Mouse (Mus musculus) liver, postnatal 0 days (tissue): ENCODE results near the gene Nupr1l. TPM values are rescaled to one million over a fixed set of nuclear protein-coding genes. Genes with fewer than 3 reads are reported as not detected.

Experiments used
- ATAC-seq: fragments of 200-750 bp; cut with Nextera tagmentation; 2 replicates; pipeline ENCODE4 v1.8.0; 2017; ENCODE audit warnings: mild to moderate bottlenecking, moderate library complexity
- DNase-seq: peaks from one replicate; pipeline ENCODE4 v3.0.0-alpha.2; 2016
- H3K27ac ChIP-seq: fragments of 300-500 bp; sonication (generic); 2 replicates; pipeline ENCODE4 v1.5.1; 2014; ENCODE audit warnings: antibody characterized with exemption, moderate library complexity, mild to moderate bottlenecking, low read depth
- H3K27me3 ChIP-seq: fragments of 300-500 bp; sonication (generic); 2 replicates; pipeline ENCODE4 v1.6.1; 2014; ENCODE audit warnings: low read length, control low read depth, mixed read lengths; ENCODE audit not compliant: insufficient read depth
- H3K36me3 ChIP-seq: fragments of 300-500 bp; sonication (generic); replicated peaks from 2 replicates; pipeline ENCODE4 v1.6.1; 2014; ENCODE audit warnings: mild to moderate bottlenecking, control low read depth, low read length, moderate library complexity, mixed read lengths; ENCODE audit not compliant: insufficient read depth
- H3K4me1 ChIP-seq: fragments of 300-500 bp; sonication (generic); 2 replicates; pipeline ENCODE4 v1.6.1; 2014; ENCODE audit warnings: antibody characterized with exemption, mild to moderate bottlenecking, control low read depth; ENCODE audit not compliant: insufficient read depth
- H3K4me2 ChIP-seq: fragments of 300-500 bp; sonication (generic); 2 replicates; pipeline ENCODE4 v1.6.1; 2014; ENCODE audit warnings: low read depth, mild to moderate bottlenecking, low read length, moderate library complexity, mixed read lengths
- H3K4me3 ChIP-seq: fragments of 300-500 bp; sonication (generic); 2 replicates; pipeline ENCODE4 v1.5.1; 2014; ENCODE audit warnings: low read depth, low read length
- H3K9ac ChIP-seq: fragments of 300-500 bp; sonication (generic); replicated peaks from 2 replicates; pipeline ENCODE4 v1.6.1; 2014; ENCODE audit warnings: mild to moderate bottlenecking, moderate library complexity
- H3K9me3 ChIP-seq: fragments of 300-500 bp; sonication (generic); 2 replicates; pipeline ENCODE4 v1.6.1; 2016; ENCODE audit warnings: mild to moderate bottlenecking, control low read depth, low read length, mixed read lengths
- CTCF ChIP-seq: sonication (generic); IDR thresholded peaks from 2 replicates; pipeline ENCODE4 v1.5.1; 2016; ENCODE audit warnings: antibody characterized with exemption, low read depth
- EP300 ChIP-seq: IDR thresholded peaks from 2 replicates; pipeline ENCODE4 v1.6.1; 2016; ENCODE audit warnings: antibody characterized with exemption, low read depth, mild to moderate bottlenecking
- WGBS: fragments of 180-500 bp; shearing (Covaris S2); extraction: QIAGEN DNeasy Blood & Tissue Kit; methylation state at CpG from one replicate; pipeline ENCODE4 v1.1.7; 2014; ENCODE audit not compliant: insufficient replicate concordance; 5-methylcytosine and 5-hydroxymethylcytosine counted together
- polyA plus RNA-seq: library from polyadenylated mRNA; unstranded; fragments of >200 nt; fragmentation: Nextera tagmentation; extraction: Ambion mirVana; gene quantifications from 2 replicates; pipeline ENCODE4 v1.2.1, GENCODE M21; 2015

Gene Nupr1l
- polyA plus RNA-seq, 1 experiment from 2014 or later, result 1.4 TPM

DNA sequence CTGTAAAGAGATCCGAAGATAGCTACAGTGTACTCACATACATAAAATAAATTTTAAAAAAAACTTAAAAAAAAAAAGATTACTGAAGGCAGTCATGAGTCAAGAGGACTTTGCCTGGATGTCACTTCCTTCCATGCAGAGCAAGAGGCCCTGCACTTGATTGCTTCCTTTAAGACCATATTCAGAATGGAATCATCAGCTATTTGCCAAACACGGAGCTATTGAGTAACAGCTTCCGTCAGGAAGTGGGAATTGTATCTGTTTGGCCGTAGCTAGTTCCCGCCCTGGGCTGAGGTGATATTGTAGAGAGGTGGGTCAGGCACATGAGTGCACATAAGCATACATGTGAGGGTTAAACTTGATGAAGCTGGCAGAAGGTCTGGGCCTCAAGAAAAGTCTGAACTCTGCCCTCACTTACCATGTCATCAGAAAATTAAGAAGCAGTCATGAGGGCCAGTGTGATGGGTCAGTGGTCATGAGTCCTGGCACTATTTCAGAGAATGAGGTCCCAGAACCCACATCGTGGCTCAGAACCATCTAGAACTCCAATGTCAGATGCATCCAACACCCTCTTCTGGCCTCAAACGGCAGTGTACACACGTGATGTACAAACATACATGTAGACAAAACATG is 16.6 kb downstream of the Nupr1l start:
- no peak overlapping the region for H3K4me3 ChIP-seq
- 61% methylated on average over 8 of the region's 8 CpGs for WGBS
- ATAC-seq, result peak; percentile 43
- H3K9ac ChIP-seq, result no peak overlapping the region
- no peaks in the 10 kb centered on the region for H3K36me3 ChIP-seq
- DNase-seq, result no peak
- peaks cover 4% of the 10 kb centered on the region for H3K4me1 ChIP-seq
- no peaks in the 10 kb centered on the region for H3K27me3 ChIP-seq
- no peak overlapping the region for H3K27ac ChIP-seq
- no peak for TF ChIP-seq EP300
- no peak for TF ChIP-seq CTCF
- H3K4me2 ChIP-seq, result no peak overlapping the region
- H3K9me3 ChIP-seq, result no peaks in the 10 kb centered on the region

DNA sequence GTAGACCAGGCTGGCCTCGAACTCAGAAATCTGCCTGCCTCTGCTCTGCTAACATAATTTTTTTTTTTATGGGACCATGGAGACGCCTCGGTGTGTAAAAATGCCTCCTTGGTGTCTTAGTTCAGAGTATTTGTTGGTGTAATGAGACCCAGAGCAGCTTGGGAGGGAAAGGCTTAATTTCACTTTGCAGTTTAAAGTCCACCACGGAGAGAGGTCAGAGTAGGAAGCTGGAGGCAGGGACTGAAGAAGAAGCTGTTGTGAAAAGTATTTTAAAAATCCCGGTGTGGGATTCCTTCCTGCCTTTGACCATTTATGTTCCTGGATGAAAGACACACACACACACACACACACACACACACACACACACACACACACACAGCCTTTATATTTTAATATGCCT is 17.6 kb downstream of the Nupr1l start:
- Histone ChIP-seq H3K4me3 (no peak overlapping the region), H3K9ac (no peak overlapping the region), H3K4me1 (peaks cover 11% of the 10 kb centered on the region), H3K9me3 (no peaks in the 10 kb centered on the region), H3K27me3 (no peaks in the 10 kb centered on the region), H3K36me3 (no peaks in the 10 kb centered on the region), H3K4me2 (no peak overlapping the region), H3K27ac (no peak overlapping the region)
- ATAC-seq, result no peak
- DNase-seq, result no peak
- WGBS, result 58% methylated on average over 5 of the region's 5 CpGs
- TF ChIP-seq EP300 (no peak), CTCF (no peak)

GRCm38 (mm10) chr5:129929924-129930855 is 21.9 kb downstream of the Nupr1l start:
- peak overlapping the region; percentile 44 for H3K4me2 ChIP-seq
- no peaks in the 10 kb centered on the region for H3K27me3 ChIP-seq
- 39% methylated on average over 9 of the region's 9 CpGs for WGBS
- H3K9me3 ChIP-seq, result no peaks in the 10 kb centered on the region
- DNase-seq, result peak; percentile 42
- H3K36me3 ChIP-seq, result no peaks in the 10 kb centered on the region
- peaks cover 8% of the 10 kb centered on the region for H3K4me1 ChIP-seq
- no peak overlapping the region for H3K9ac ChIP-seq
- H3K4me3 ChIP-seq, result no peak overlapping the region
- TF ChIP-seq EP300, result no peak
- no peak for TF ChIP-seq CTCF
- ATAC-seq, result peak; percentile 59; the same call in 1 of the 2 replicates
- H3K27ac ChIP-seq, result peak overlapping the region; percentile 76

- TF ChIP-seq CTCF, result no peak
- TF ChIP-seq EP300, result no peak
- Histone ChIP-seq H3K36me3 (no peaks in the 10 kb centered on the region), H3K4me3 (no peak overlapping the region), H3K9me3 (no peaks in the 10 kb centered on the region), H3K27ac (no peak overlapping the region), H3K9ac (no peak overlapping the region), H3K4me2 (no peak overlapping the region), H3K4me1 (no peaks in the 10 kb centered on the region), H3K27me3 (no peaks in the 10 kb centered on the region)
- ATAC-seq (no peak), DNase-seq (no peak)
- WGBS, result 71% methylated on average over 4 of the region's 4 CpGs
Observed at GRCm38 (mm10) chr5:129936941-129937340, 28.6 kb downstream of the Nupr1l start.

GRCm38 (mm10) chr5:129940281-129940680 is 31.9 kb downstream of the Nupr1l start:
- no peak for TF ChIP-seq EP300
- no peak for TF ChIP-seq CTCF
- 43% methylated on average over 2 of the region's 2 CpGs for WGBS
- Histone ChIP-seq H3K27me3 (no peaks in the 10 kb centered on the region), H3K4me3 (no peak overlapping the region), H3K4me1 (peaks cover 4% of the 10 kb centered on the region), H3K27ac (no peak overlapping the region), H3K4me2 (peak overlapping the region; percentile 62), H3K9ac (no peak overlapping the region), H3K9me3 (no peaks in the 10 kb centered on the region), H3K36me3 (no peaks in the 10 kb centered on the region)
- ATAC-seq, result no peak
- DNase-seq, result no peak

DNA sequence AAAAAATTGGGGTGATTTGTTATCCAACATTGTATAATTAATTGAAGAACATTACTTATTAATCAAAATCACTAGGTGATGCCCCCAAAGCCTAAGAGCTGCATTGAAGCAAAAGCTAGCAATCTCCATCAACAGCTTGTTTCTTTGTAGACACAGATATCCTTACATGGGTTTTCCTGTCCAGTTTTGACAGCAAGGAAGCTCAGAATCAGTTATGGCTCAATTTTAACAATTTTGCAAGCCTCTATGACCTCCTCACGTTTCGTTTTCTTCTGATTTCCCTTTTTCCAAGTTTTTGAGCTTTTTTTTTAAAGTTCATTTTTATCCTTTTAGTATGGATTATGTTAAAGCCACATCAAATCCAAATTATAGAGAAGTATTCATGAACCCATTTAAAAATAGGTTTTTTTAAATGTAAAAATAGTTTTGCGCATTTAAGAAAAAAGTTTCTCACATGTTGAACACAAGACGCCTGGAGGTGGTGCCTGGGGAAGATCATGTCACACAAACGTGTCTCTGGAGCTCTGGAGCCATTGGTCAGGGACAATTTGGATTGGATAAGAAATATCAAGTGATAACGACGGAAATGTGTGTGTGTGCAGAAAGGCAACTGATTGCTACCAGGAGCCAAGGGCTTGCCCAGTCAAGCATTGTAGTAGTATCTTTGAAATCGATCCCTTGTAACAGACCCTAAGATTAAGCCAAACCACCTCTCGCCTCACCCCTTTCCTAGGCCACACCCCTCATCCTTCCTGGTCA is 32.6 kb downstream of the Nupr1l start:
- Histone ChIP-seq H3K4me3 (peak overlapping the region; percentile 41), H3K27ac (peak overlapping the region; percentile 42), H3K9ac (no peak overlapping the region; the same call in 1 of the 2 replicates), H3K36me3 (no peaks in the 10 kb centered on the region), H3K4me1 (peaks cover 4% of the 10 kb centered on the region), H3K9me3 (no peaks in the 10 kb centered on the region), H3K27me3 (no peaks in the 10 kb centered on the region), H3K4me2 (peak overlapping the region; percentile 62)
- TF ChIP-seq EP300 (0 out of 2 replicates have a peak, but pooled peaks have one; percentile 28), CTCF (no peak)
- no peak for DNase-seq
- ATAC-seq, result no peak
- 3% methylated on average over 9 of the region's 9 CpGs for WGBS
